Mouse (Mus musculus) liver, adult 2 months (tissue): ENCODE data around the gene Gcm1. TPM values are rescaled to one million over a fixed set of nuclear protein-coding genes. Genes with fewer than 3 reads are reported as not detected.
A peak's percentile ranks its signal among the peaks of the same experiment; 100 is the strongest.

Experiments
- DNase-seq: peaks from one replicate; pipeline ENCODE4 v3.0.0-alpha.2; 2011; ENCODE audit warnings: low read depth, low spot score; ENCODE audit errors: extremely low read depth
- H3K27ac ChIP-seq: fragments of 200-500 bp; replicated peaks from 2 replicates; pipeline ENCODE4 v1.5.1; 2012; ENCODE audit warnings: low read depth, mild to moderate bottlenecking, control low read depth, inconsistent platforms, low read length; ENCODE audit not compliant: insufficient read depth
- H3K27me3 ChIP-seq: fragments of 200-500 bp; 2 replicates; pipeline ENCODE4 v1.6.1; 2012; ENCODE audit warnings: mild to moderate bottlenecking, moderate library complexity, low read length, inconsistent platforms; ENCODE audit not compliant: control insufficient read depth, insufficient read depth
- H3K36me3 ChIP-seq: fragments of 200-500 bp; 2 replicates; pipeline ENCODE4 v1.6.1; 2012; ENCODE audit warnings: low read length, inconsistent platforms; ENCODE audit not compliant: control insufficient read depth, insufficient read depth
- H3K4me1 ChIP-seq: fragments of 200-500 bp; 2 replicates; pipeline ENCODE4 v1.6.1; 2011; ENCODE audit warnings: low read length; ENCODE audit not compliant: control insufficient read depth, insufficient read depth
- H3K4me3 ChIP-seq: fragments of 200-500 bp; 2 replicates; pipeline ENCODE4 v1.5.1; 2011; ENCODE audit warnings: low read depth, mild to moderate bottlenecking, control low read depth, low read length, moderate library complexity; ENCODE audit not compliant: insufficient read depth
- H3K79me2 ChIP-seq: fragments of 200-500 bp; 2 replicates; pipeline ENCODE4 v1.6.1; 2012; ENCODE audit warnings: inconsistent platforms, mild to moderate bottlenecking, low read length, moderate library complexity; ENCODE audit not compliant: control insufficient read depth, insufficient read depth
- H3K9ac ChIP-seq: fragments of 200-500 bp; 2 replicates; pipeline ENCODE4 v1.6.1; 2012; ENCODE audit warnings: low read depth, mild to moderate bottlenecking, control low read depth, inconsistent platforms, low read length
- CTCF ChIP-seq: fragments of 200-500 bp; IDR thresholded peaks from 2 replicates; pipeline ENCODE4 v1.5.1; 2011; ENCODE audit warnings: low read depth, low read length, control low read depth
- POLR2A ChIP-seq: fragments of 200-500 bp; IDR thresholded peaks from 2 replicates; pipeline ENCODE4 v1.6.1; 2011; ENCODE audit warnings: low read length, control low read depth; ENCODE audit not compliant: insufficient read depth; ENCODE audit errors: extremely low read depth
- WGBS: fragments of 180-500 bp; shearing (Covaris S2); methylation state at CpG from one replicate; pipeline ENCODE4 v1.1.7; 2018; 5-methylcytosine and 5-hydroxymethylcytosine counted together
- polyA plus RNA-seq: library from polyadenylated mRNA; depleted of rRNA; stranded (reverse); fragments of >200 nt; gene quantifications from 2 replicates; pipeline ENCODE4 v1.2.3, GENCODE M21; 2012
- total RNA-seq: library from RNA; depleted of rRNA; stranded (reverse); fragments of >200 nt; gene quantifications from 2 replicates; pipeline ENCODE4 v1.2.3, GENCODE M21; 2014

Gene Gcm1
- total and polyA plus RNA-seq, 2 experiments = not detected

DNA sequence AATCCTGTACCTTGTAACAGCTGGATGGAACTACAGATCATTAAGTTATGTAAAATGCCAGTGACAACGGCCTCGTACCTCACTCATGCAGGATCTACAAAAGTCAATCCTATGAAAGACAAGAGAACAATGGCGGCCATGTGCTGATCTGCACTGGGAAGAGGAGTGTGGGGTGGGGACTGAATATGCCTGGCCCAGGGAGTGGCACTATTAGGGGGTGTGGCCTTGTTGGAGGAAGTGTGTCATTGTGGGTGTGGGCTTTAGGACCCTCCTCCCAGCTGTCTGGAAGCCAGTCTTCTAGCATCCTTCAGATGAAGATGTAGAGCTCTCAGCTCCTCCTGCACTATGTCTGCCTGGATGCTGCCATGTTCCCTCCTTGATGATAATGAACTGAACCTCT lies 38.9 kb downstream of the Gcm1 start:
- 91% methylated on average over 3 of the region's 3 CpGs for WGBS
- Histone ChIP-seq H3K27me3 (no peaks in the 10 kb centered on the region), H3K27ac (no peak overlapping the region), H3K36me3 (peaks cover 69% of the 10 kb centered on the region), H3K4me3 (no peak overlapping the region), H3K79me2 (peaks cover 2% of the 10 kb centered on the region; the same call in 1 of the 2 replicates), H3K4me1 (no peaks in the 10 kb centered on the region), H3K9ac (no peak overlapping the region)
- DNase-seq = no peak
- no peak for TF ChIP-seq POLR2A

DNA sequence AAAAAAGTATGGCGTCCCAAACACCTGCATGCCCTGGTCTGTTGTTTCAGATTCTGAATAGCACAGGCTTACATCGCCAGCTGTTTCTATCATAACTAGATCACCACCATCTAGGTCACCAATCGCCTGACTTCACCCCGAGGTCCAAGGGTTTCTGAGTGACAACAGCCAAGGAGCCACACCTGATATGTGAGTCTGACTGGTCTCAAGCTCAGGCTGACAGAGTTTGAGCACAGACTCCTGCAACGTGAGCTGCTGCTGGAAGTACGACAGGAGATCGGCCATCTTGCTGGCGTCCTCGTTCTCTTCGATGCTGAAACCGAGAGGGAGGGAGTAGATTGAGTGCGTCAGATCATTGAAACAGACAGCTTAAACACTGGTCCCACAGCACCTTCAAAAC lies 44.0 kb downstream of the Gcm1 start:
- H3K4me3 ChIP-seq = no peak overlapping the region
- no peaks in the 10 kb centered on the region for H3K27me3 ChIP-seq
- H3K9ac ChIP-seq = no peak overlapping the region
- H3K36me3 ChIP-seq = peaks cover 76% of the 10 kb centered on the region
- no peaks in the 10 kb centered on the region for H3K4me1 ChIP-seq
- WGBS = 93% methylated on average over 12 of the region's 12 CpGs
- peaks cover 5% of the 10 kb centered on the region; the same call in 1 of the 2 replicates for H3K79me2 ChIP-seq
- no peak for TF ChIP-seq POLR2A
- no peak for TF ChIP-seq CTCF
- H3K27ac ChIP-seq = no peak overlapping the region
- no peak for DNase-seq

DNA sequence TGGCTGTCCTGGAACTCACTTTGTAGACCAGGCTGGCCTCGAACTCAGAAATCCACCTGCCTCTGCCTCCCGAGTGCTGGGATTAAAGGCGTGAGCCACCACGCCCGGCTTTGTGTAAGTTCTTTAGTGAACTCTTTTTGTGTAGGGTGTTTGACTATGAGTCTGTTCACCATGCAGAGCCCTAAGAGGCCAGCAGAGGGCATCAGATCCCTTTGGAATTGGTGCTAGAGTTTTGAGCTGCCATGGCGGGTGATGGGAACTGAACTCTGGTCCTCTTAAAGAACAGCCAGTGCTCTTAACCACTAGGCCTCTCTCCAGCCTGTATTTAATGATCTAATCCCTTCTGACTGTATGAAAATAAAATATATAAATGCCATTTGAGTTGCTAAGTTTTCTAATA lies 44.7 kb downstream of the Gcm1 start:
- Histone ChIP-seq H3K79me2 (peaks cover 8% of the 10 kb centered on the region; the same call in 1 of the 2 replicates), H3K27ac (no peak overlapping the region), H3K9ac (no peak overlapping the region), H3K4me1 (0 out of 2 replicates have a peak, but pooled peaks cover 2% of the 10 kb centered on the region), H3K27me3 (no peaks in the 10 kb centered on the region), H3K4me3 (no peak overlapping the region), H3K36me3 (peaks cover 79% of the 10 kb centered on the region)
- 94% methylated on average over 6 of the region's 6 CpGs for WGBS
- DNase-seq = no peak
- peak; percentile 33 for TF ChIP-seq CTCF
- no peak for TF ChIP-seq POLR2A

DNA sequence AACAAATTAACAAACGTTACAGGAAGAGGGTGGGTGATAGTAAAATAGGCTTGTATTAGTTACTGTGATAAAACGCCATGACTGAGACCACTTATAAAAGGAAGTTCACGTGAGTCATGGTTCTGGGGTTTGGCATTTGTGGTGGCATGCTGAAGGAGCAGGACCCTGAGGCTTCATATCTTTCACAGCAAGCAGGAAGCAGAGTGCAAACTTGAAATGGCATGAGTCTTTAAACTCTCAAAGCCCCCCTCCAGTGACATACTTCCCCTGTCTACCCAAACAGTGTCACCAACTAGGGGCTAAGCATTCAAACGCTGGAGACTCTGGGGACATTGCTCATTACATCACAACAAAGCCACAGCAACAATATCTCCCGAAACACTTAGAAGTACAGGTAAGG lies 49.2 kb downstream of the Gcm1 start:
- H3K4me1 ChIP-seq = peaks cover 17% of the 10 kb centered on the region
- no peak overlapping the region for H3K9ac ChIP-seq
- H3K36me3 ChIP-seq = peaks cover 60% of the 10 kb centered on the region
- H3K27me3 ChIP-seq = no peaks in the 10 kb centered on the region
- TF ChIP-seq CTCF (no peak), POLR2A (no peak)
- WGBS = 75% methylated on average over 5 of the region's 5 CpGs
- H3K79me2 ChIP-seq = peaks cover 15% of the 10 kb centered on the region; the same call in 1 of the 2 replicates
- DNase-seq = no peak
- no peak overlapping the region for H3K27ac ChIP-seq
- H3K4me3 ChIP-seq = no peak overlapping the region

DNA sequence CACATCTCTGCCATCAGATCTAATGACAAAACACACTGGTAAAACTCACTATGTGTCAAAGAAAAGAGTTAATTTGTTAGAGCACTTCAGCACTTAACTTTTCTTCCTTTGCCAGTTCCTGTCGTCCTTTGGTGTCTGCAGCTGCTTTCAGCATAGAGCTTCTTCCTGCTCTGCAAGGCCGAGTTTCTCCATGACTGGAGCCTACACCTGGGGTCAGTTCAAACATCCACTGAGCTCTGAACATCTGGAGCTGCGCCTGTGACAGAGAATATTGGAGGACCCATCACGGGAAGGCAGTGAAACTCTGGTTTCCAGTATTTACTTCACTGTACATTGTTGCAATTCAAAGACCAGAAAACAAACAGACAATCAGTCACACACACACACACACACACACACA lies 49.7 kb downstream of the Gcm1 start:
- TF ChIP-seq CTCF (no peak), POLR2A (no peak)
- no peak overlapping the region for H3K27ac ChIP-seq
- no peaks in the 10 kb centered on the region for H3K27me3 ChIP-seq
- H3K4me3 ChIP-seq = no peak overlapping the region
- H3K4me1 ChIP-seq = peaks cover 20% of the 10 kb centered on the region
- H3K36me3 ChIP-seq = peaks cover 60% of the 10 kb centered on the region
- no peak for DNase-seq
- H3K9ac ChIP-seq = no peak overlapping the region
- H3K79me2 ChIP-seq = peaks cover 18% of the 10 kb centered on the region; the same call in 1 of the 2 replicates
- 40% methylated on average over 4 of the region's 4 CpGs for WGBS

DNA sequence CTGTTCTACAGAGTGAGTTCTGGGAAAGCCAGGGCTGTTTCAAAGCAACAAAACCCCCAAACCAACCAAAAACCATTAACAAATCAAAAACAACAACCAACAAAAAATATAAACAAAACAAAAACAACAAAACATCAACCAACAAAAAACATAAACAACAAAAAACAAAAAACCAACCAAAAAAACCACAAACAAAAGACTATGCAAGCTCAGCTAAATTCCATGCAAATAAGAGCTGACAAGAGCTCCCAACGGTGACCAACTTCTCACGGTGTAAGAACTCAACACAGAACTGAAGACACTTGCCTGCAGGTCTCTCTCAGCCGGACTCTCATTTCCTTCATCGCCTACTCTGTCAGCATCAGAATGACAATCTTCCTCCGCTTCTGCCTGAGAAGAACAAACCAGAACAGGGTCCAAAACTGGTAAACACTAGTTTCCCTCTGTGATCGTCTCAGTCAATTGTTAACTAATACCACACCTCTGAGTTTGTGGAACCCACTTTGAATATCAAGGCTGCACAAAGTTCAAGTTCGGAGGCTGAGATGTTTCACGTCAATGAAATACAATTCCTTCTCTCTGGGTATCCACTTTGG lies 52.3 kb downstream of the Gcm1 start:
- no peak for TF ChIP-seq CTCF
- TF ChIP-seq POLR2A = no peak
- peak overlapping the region; percentile 41; the same call in 1 of the 2 replicates for H3K9ac ChIP-seq
- peaks cover 36% of the 10 kb centered on the region for H3K36me3 ChIP-seq
- DNase-seq = peak; percentile 91
- H3K27ac ChIP-seq = peak overlapping the region; percentile 86
- no peaks in the 10 kb centered on the region for H3K27me3 ChIP-seq
- WGBS = 19% methylated on average over 8 of the region's 8 CpGs
- peak overlapping the region; percentile 46 for H3K4me3 ChIP-seq
- H3K79me2 ChIP-seq = peaks cover 21% of the 10 kb centered on the region; the same call in 1 of the 2 replicates
- H3K4me1 ChIP-seq = peaks cover 26% of the 10 kb centered on the region
